Mouse (Mus musculus) brown adipose tissue, adult 24 weeks (tissue): ENCODE results near the gene Vmn1r168. TPM values are rescaled to one million over a fixed set of nuclear protein-coding genes. Genes with fewer than 3 reads are reported as not detected.
"Not testable (repeated sequence)": the region's sequence is repeated elsewhere in the genome, so short reads cannot be mapped to it uniquely, and the experiment has no call there.

ENCODE experiments used
- H3K27ac ChIP-seq: fragments of 200-500 bp; replicated peaks from 2 replicates; pipeline ENCODE4 v1.5.1; 2012; ENCODE audit warnings: low read depth, mild to moderate bottlenecking, low read length
- H3K4me1 ChIP-seq: fragments of 200-500 bp; 2 replicates; pipeline ENCODE4 v1.6.1; 2012; ENCODE audit warnings: low read length, mixed read lengths; ENCODE audit not compliant: control insufficient read depth, insufficient read depth, insufficient read length
- H3K4me3 ChIP-seq: fragments of 200-500 bp; 2 replicates; pipeline ENCODE4 v1.5.1; 2012; ENCODE audit warnings: low read depth, mild to moderate bottlenecking, low read length, moderate library complexity; ENCODE audit not compliant: insufficient read depth
- polyA plus RNA-seq: library from polyadenylated mRNA; stranded (reverse); fragments of >200 nt; gene quantifications from 2 replicates; pipeline ENCODE4 v1.2.4, GENCODE M21; 2012; ENCODE audit not compliant: missing spikeins, insufficient read depth, insufficient read length

Vmn1r168 gene
- not detected in 2 replicates for polyA plus RNA-seq

DNA sequence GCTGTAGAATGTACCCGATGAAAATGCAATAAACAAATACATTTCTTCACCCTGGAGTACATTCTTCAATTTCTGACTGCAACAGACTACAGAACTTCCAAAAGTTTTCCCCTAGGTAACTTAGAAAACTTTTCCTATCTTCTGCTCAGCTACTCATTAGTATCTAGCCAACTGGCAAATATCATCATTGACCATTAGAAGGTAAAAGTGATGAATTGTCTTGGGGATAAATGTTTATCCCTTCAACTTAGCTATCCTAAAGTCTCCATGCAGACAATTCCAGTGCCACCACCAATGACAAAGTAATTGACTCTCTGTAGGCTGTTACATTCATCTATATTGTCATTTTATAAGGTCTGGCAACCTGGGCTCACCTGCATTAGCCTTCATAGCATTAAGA, at the start of gene Vmn1r168:
Vmn1r168 (plus strand) TSS at position 301 of the 400 bp plus-strand sequence.
- not testable (repeated sequence) for H3K27ac ChIP-seq, H3K4me1 ChIP-seq, H3K4me3 ChIP-seq

DNA sequence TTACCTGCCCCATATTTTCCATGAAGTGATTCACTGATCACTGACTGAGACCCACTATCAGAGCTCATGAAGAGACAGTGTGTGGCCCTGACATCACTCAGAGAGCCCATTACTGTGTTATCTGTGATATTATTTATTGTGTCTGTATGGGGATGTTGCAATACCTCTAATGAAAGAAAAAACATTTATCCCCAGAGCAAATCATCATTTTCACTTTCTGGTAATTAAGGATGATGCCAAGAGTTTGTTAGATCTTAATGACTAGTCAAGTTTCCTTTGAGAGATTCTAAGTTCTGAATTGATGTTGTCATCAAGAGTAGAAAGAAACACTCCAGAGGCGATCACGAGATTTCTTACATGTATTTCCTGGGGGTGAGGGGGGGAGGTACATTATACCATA, 32.4 kb upstream of the Vmn1r168 start, which contains the start of gene Vmn1r167:
Vmn1r167 (minus strand) TSS at position 101 of the 400 bp plus-strand sequence.
- H3K4me1 ChIP-seq, H3K27ac ChIP-seq, H3K4me3 ChIP-seq: not testable (repeated sequence)

DNA sequence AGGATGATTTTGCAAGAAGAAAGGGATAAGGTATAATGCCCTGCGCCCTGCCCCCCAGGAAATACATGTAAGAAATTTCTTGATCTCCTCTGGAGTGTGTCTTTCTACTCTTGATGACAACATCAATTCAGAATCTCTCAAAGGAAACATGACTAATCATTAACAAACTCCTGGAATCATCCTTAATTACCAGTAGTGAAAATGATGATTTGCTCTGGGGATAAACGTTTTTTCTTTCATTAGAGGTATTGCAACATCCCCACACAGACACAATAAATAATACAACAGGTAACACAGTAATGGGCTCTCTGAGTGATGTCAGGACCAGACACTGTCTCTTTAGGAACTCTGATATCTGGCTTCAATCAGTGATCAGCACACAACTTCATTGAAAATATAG, 35.7 kb downstream of the Vmn1r168 start, which contains the start of gene Vmn1r169:
Vmn1r169 (plus strand) TSS at position 301 of the 400 bp plus-strand sequence.
- not testable (repeated sequence) for H3K4me1 ChIP-seq, H3K4me3 ChIP-seq, H3K27ac ChIP-seq

Other genes with a start within 250 kb of the Vmn1r168 start
- not detected in 2 replicates for gene Nlrp4e, start 238.5 kb upstream of the Vmn1r168 start, polyA plus RNA-seq
- not detected in 2 replicates for gene Nlrp5, start 153.8 kb upstream of the Vmn1r168 start, polyA plus RNA-seq
- not detected in 2 replicates for gene Vmn1r167, start 32.5 kb upstream of the Vmn1r168 start, polyA plus RNA-seq
- gene Vmn1r169, start 35.8 kb downstream of the Vmn1r168 start, polyA plus RNA-seq = not detected in 2 replicates
- gene Vmn1r170, start 66.4 kb downstream of the Vmn1r168 start, polyA plus RNA-seq = not detected in 2 replicates
- gene Vmn1r171, start 91.0 kb downstream of the Vmn1r168 start, polyA plus RNA-seq = not detected in 2 replicates
- gene Vmn1r172, start 118.6 kb downstream of the Vmn1r168 start, polyA plus RNA-seq = not detected in 2 replicates
- gene Vmn1r173, start 161.0 kb downstream of the Vmn1r168 start, polyA plus RNA-seq = not detected in 2 replicates
- gene Vmn1r174, start 212.5 kb downstream of the Vmn1r168 start, polyA plus RNA-seq = not detected in 2 replicates